Mouse (Mus musculus) mesoderm, embryonic 11.5 days (tissue): ENCODE measurements around the gene Syne2.

Experiments used
- DNase-seq: peaks from one replicate; pipeline ENCODE4 v3.0.0-alpha.2; 2012; ENCODE audit warnings: low read depth, low spot score

Gene Syne2

GRCm38 (mm10) chr12:75827751-75828150 lies 9.8 kb downstream of the Syne2 start:
- no peak for DNase-seq

GRCm38 (mm10) chr12:75829616-75830015 lies 11.7 kb downstream of the Syne2 start:
- DNase-seq, result no peak

GRCm38 (mm10) chr12:75833149-75833959 lies 15.4 kb downstream of the Syne2 start:
- DNase-seq, result no peak

GRCm38 (mm10) chr12:75833960-75834729 lies 16.2 kb downstream of the Syne2 start:
- DNase-seq, result peak; percentile 59

- DNase-seq, result no peak
Observed at GRCm38 (mm10) chr12:75836524-75836962, 18.6 kb downstream of the Syne2 start.

GRCm38 (mm10) chr12:75837462-75837861 lies 19.5 kb downstream of the Syne2 start:
- DNase-seq, result no peak

- no peak for DNase-seq
Observed at GRCm38 (mm10) chr12:75839083-75839736, 21.3 kb downstream of the Syne2 start.

GRCm38 (mm10) chr12:75841183-75841582 lies 23.2 kb downstream of the Syne2 start:
- DNase-seq, result no peak

GRCm38 (mm10) chr12:75844311-75844710 lies 26.4 kb downstream of the Syne2 start:
- no peak for DNase-seq

- DNase-seq, result no peak
Observed at GRCm38 (mm10) chr12:75845070-75845469, 27.1 kb downstream of the Syne2 start.

GRCm38 (mm10) chr12:75846513-75846912 lies 28.6 kb downstream of the Syne2 start:
- no peak for DNase-seq

- DNase-seq, result no peak
Observed at GRCm38 (mm10) chr12:75850205-75850604, 32.3 kb downstream of the Syne2 start.

GRCm38 (mm10) chr12:75851481-75851880 lies 33.5 kb downstream of the Syne2 start:
- no peak for DNase-seq

GRCm38 (mm10) chr12:75852384-75852783 lies 34.5 kb downstream of the Syne2 start:
- no peak for DNase-seq

- DNase-seq, result no peak
Observed at GRCm38 (mm10) chr12:75853559-75853958, 35.6 kb downstream of the Syne2 start.

GRCm38 (mm10) chr12:75855051-75855453 lies 37.1 kb downstream of the Syne2 start:
- DNase-seq, result no peak

GRCm38 (mm10) chr12:75855621-75856020 lies 37.7 kb downstream of the Syne2 start:
- DNase-seq, result no peak

- DNase-seq, result no peak
Observed at GRCm38 (mm10) chr12:75856096-75856868, 38.3 kb downstream of the Syne2 start.

GRCm38 (mm10) chr12:75859936-75860335 lies 42.0 kb downstream of the Syne2 start:
- DNase-seq, result no peak

GRCm38 (mm10) chr12:75860843-75861242 lies 42.9 kb downstream of the Syne2 start:
- no peak for DNase-seq

GRCm38 (mm10) chr12:75865166-75865565 lies 47.2 kb downstream of the Syne2 start:
- no peak for DNase-seq
